Mouse (Mus musculus) hindbrain, embryonic 14.5 days (tissue): ENCODE data around the gene Mturn. TPM values are rescaled to one million over a fixed set of nuclear protein-coding genes. Genes with fewer than 3 reads are reported as not detected.

ENCODE experiments used
- ATAC-seq: fragments of 200-750 bp; cut with Nextera tagmentation; 2 replicates; pipeline ENCODE4 v1.8.0; 2017; ENCODE audit warnings: moderate number of reproducible peaks, mild to moderate bottlenecking, moderate TSS enrichment, moderate library complexity; ENCODE audit not compliant: low FRiP score
- DNase-seq: peaks from one replicate; pipeline ENCODE4 v3.0.0-alpha.2; 2015; ENCODE audit warnings: low spot score
- H3K27ac ChIP-seq: fragments of 300-500 bp; sonication (generic); 2 replicates; pipeline ENCODE4 v1.5.1; 2014; ENCODE audit warnings: mild to moderate bottlenecking, moderate library complexity
- H3K27me3 ChIP-seq: fragments of 300-500 bp; sonication (generic); 2 replicates; pipeline ENCODE4 v1.6.1; 2014; ENCODE audit warnings: mild to moderate bottlenecking, low read length, mixed read lengths; ENCODE audit not compliant: control insufficient read depth, insufficient read depth
- H3K36me3 ChIP-seq: fragments of 300-500 bp; sonication (generic); replicated peaks from 2 replicates; pipeline ENCODE4 v1.6.1; 2014; ENCODE audit not compliant: control insufficient read depth, insufficient read depth
- H3K4me1 ChIP-seq: fragments of 300-500 bp; sonication (generic); replicated peaks from 2 replicates; pipeline ENCODE4 v1.6.1; 2014; ENCODE audit warnings: antibody characterized with exemption, low read length, mixed read lengths; ENCODE audit not compliant: control insufficient read depth, insufficient read depth
- H3K4me2 ChIP-seq: fragments of 300-500 bp; sonication (generic); replicated peaks from 2 replicates; pipeline ENCODE4 v1.6.1; 2014; ENCODE audit warnings: mild to moderate bottlenecking, moderate library complexity
- H3K4me3 ChIP-seq: fragments of 300-500 bp; sonication (generic); replicated peaks from 2 replicates; pipeline ENCODE4 v1.5.1; 2014; ENCODE audit warnings: mild to moderate bottlenecking, low read length
- H3K9ac ChIP-seq: fragments of 300-500 bp; sonication (generic); 2 replicates; pipeline ENCODE4 v1.6.1; 2014
- H3K9me3 ChIP-seq: fragments of 300-500 bp; sonication (generic); 2 replicates; pipeline ENCODE4 v1.6.1; 2016; ENCODE audit warnings: low read length; ENCODE audit not compliant: control insufficient read depth
- WGBS: fragments of 180-500 bp; shearing (Covaris S2); extraction: QIAGEN DNeasy Blood & Tissue Kit; methylation state at CpG from one replicate; pipeline ENCODE4 v1.1.7; 2014; 5-methylcytosine and 5-hydroxymethylcytosine counted together
- polyA plus RNA-seq: library from polyadenylated mRNA; unstranded; fragments of >200 nt; fragmentation: Nextera tagmentation; extraction: Ambion mirVana; gene quantifications from 2 replicates; pipeline ENCODE4 v1.2.1, GENCODE M21; 2014

Mturn gene
- polyA plus RNA-seq, 1 experiment from 2014 or later: 101 TPM

- Histone ChIP-seq H3K36me3 (0 out of 2 replicates have a peak, but pooled peaks cover 6% of the 10 kb centered on the region), H3K4me3 (no peak overlapping the region), H3K27ac (peak overlapping the region; percentile 55; the same call in 1 of the 2 replicates), H3K4me1 (peaks cover 17% of the 10 kb centered on the region), H3K27me3 (no peaks in the 10 kb centered on the region), H3K9me3 (no peaks in the 10 kb centered on the region), H3K4me2 (no peak overlapping the region), H3K9ac (no peak overlapping the region)
- 35% methylated on average over 6 of the region's 6 CpGs for WGBS
- DNase-seq (no peak), ATAC-seq (no peak)
Observed at GRCm38 (mm10) chr6:54704539-54704845, 23.1 kb downstream of the Mturn start.

- Histone ChIP-seq H3K27me3 (no peaks in the 10 kb centered on the region), H3K4me1 (peaks cover 17% of the 10 kb centered on the region), H3K27ac (no peak overlapping the region), H3K9ac (no peak overlapping the region), H3K4me2 (no peak overlapping the region), H3K9me3 (0 out of 2 replicates have a peak, but pooled peaks cover 1% of the 10 kb centered on the region), H3K36me3 (0 out of 2 replicates have a peak, but pooled peaks cover 6% of the 10 kb centered on the region), H3K4me3 (no peak overlapping the region)
- DNase-seq: no peak
- 32% methylated on average over 5 of the region's 5 CpGs for WGBS
- ATAC-seq: no peak
Observed at GRCm38 (mm10) chr6:54704847-54705246, 23.4 kb downstream of the Mturn start.

- DNase-seq: peak; percentile 59
- no peak overlapping the region for H3K4me3 ChIP-seq
- peaks cover 7% of the 10 kb centered on the region for H3K9me3 ChIP-seq
- 29% methylated on average over 11 of the region's 11 CpGs for WGBS
- H3K27ac ChIP-seq: no peak overlapping the region
- peak overlapping the region; percentile 34 for H3K4me2 ChIP-seq
- H3K27me3 ChIP-seq: no peaks in the 10 kb centered on the region
- peaks cover 17% of the 10 kb centered on the region for H3K4me1 ChIP-seq
- 0 out of 2 replicates have a peak, but pooled peaks cover 2% of the 10 kb centered on the region for H3K36me3 ChIP-seq
- peak; percentile 79 for ATAC-seq
- H3K9ac ChIP-seq: peak overlapping the region; percentile 26; the same call in 1 of the 2 replicates
Observed at GRCm38 (mm10) chr6:54705387-54705909, 24.0 kb downstream of the Mturn start.

- H3K9ac ChIP-seq: no peak overlapping the region
- H3K27ac ChIP-seq: no peak overlapping the region
- peaks cover 17% of the 10 kb centered on the region for H3K4me1 ChIP-seq
- no peaks in the 10 kb centered on the region for H3K36me3 ChIP-seq
- no peak overlapping the region for H3K4me2 ChIP-seq
- peaks cover 12% of the 10 kb centered on the region for H3K9me3 ChIP-seq
- ATAC-seq (no peak), DNase-seq (no peak)
- H3K27me3 ChIP-seq: no peaks in the 10 kb centered on the region
- 66% methylated on average over 2 of the region's 2 CpGs for WGBS
- H3K4me3 ChIP-seq: no peak overlapping the region
Observed at GRCm38 (mm10) chr6:54706099-54706498, 24.7 kb downstream of the Mturn start.

- 94% methylated on average over 3 of the region's 3 CpGs for WGBS
Observed at GRCm38 (mm10) chr6:54706611-54707172, 25.3 kb downstream of the Mturn start.

GRCm38 (mm10) chr6:54708646-54709045 lies 27.2 kb downstream of the Mturn start:
- Histone ChIP-seq H3K27ac (no peak overlapping the region), H3K9me3 (peaks cover 17% of the 10 kb centered on the region), H3K4me3 (no peak overlapping the region), H3K4me2 (no peak overlapping the region), H3K27me3 (no peaks in the 10 kb centered on the region), H3K9ac (no peak overlapping the region), H3K4me1 (peaks cover 17% of the 10 kb centered on the region), H3K36me3 (no peaks in the 10 kb centered on the region)
- DNase-seq: no peak
- 91% methylated on average over 4 of the region's 4 CpGs for WGBS
- ATAC-seq: no peak

More at GRCm38 (mm10) chr6:54706611-54707172, 25.3 kb downstream of the Mturn start:
- Histone ChIP-seq H3K36me3 (no peaks in the 10 kb centered on the region), H3K4me2 (no peak overlapping the region), H3K9me3 (peaks cover 13% of the 10 kb centered on the region), H3K27me3 (no peaks in the 10 kb centered on the region), H3K27ac (no peak overlapping the region), H3K4me3 (no peak overlapping the region), H3K9ac (no peak overlapping the region), H3K4me1 (peaks cover 17% of the 10 kb centered on the region)
- DNase-seq (no peak), ATAC-seq (no peak)

- ATAC-seq: no peak
- Histone ChIP-seq H3K4me2 (no peak overlapping the region), H3K4me3 (no peak overlapping the region), H3K27ac (no peak overlapping the region), H3K36me3 (no peaks in the 10 kb centered on the region), H3K9me3 (0 out of 2 replicates have a peak, but pooled peaks cover 9% of the 10 kb centered on the region), H3K4me1 (peaks cover 8% of the 10 kb centered on the region; the same call in 1 of the 2 replicates), H3K9ac (no peak overlapping the region), H3K27me3 (no peaks in the 10 kb centered on the region)
- WGBS: 79% methylated on average over 2 of the region's 2 CpGs
- no peak for DNase-seq
Observed at GRCm38 (mm10) chr6:54715697-54716096, 34.3 kb downstream of the Mturn start.

- ATAC-seq (no peak; the same call in 1 of the 2 replicates), DNase-seq (no peak)
- Histone ChIP-seq H3K4me1 (peaks cover 8% of the 10 kb centered on the region; the same call in 1 of the 2 replicates), H3K9me3 (no peaks in the 10 kb centered on the region), H3K4me2 (no peak overlapping the region), H3K9ac (no peak overlapping the region), H3K36me3 (no peaks in the 10 kb centered on the region), H3K27me3 (0 out of 2 replicates have a peak, but pooled peaks cover 5% of the 10 kb centered on the region), H3K4me3 (no peak overlapping the region), H3K27ac (no peak overlapping the region)
- 84% methylated on average over 15 of the region's 15 CpGs for WGBS
Observed at GRCm38 (mm10) chr6:54718779-54719685, 37.6 kb downstream of the Mturn start.

- no peak overlapping the region for H3K9ac ChIP-seq
- DNase-seq: peak; percentile 36
- no peak overlapping the region for H3K4me3 ChIP-seq
- H3K27me3 ChIP-seq: 0 out of 2 replicates have a peak, but pooled peaks cover 5% of the 10 kb centered on the region
- no peak overlapping the region for H3K4me2 ChIP-seq
- H3K4me1 ChIP-seq: peaks cover 8% of the 10 kb centered on the region; the same call in 1 of the 2 replicates
- H3K36me3 ChIP-seq: no peaks in the 10 kb centered on the region
- no peak overlapping the region for H3K27ac ChIP-seq
- peak; percentile 48; the same call in 1 of the 2 replicates for ATAC-seq
- H3K9me3 ChIP-seq: no peaks in the 10 kb centered on the region
- 37% methylated on average over 12 of the region's 14 CpGs for WGBS
Observed at GRCm38 (mm10) chr6:54719686-54720310, 38.4 kb downstream of the Mturn start.
